Mouse (Mus musculus) cortical plate, adult 2 months (tissue): ENCODE measurements around the gene Col2a1.

Experiments
- CTCF ChIP-seq: fragments of 200-500 bp; IDR thresholded peaks from 2 replicates; pipeline ENCODE4 v1.5.1; 2011; ENCODE audit warnings: mild to moderate bottlenecking, control low read depth, low read length; ENCODE audit not compliant: insufficient read depth; ENCODE audit errors: extremely low read depth
- POLR2A ChIP-seq: fragments of 200-500 bp; IDR thresholded peaks from 2 replicates; pipeline ENCODE4 v1.6.1; 2011; ENCODE audit warnings: mild to moderate bottlenecking, low read length, control low read depth; ENCODE audit not compliant: insufficient read depth; ENCODE audit errors: extremely low read depth

DNA sequence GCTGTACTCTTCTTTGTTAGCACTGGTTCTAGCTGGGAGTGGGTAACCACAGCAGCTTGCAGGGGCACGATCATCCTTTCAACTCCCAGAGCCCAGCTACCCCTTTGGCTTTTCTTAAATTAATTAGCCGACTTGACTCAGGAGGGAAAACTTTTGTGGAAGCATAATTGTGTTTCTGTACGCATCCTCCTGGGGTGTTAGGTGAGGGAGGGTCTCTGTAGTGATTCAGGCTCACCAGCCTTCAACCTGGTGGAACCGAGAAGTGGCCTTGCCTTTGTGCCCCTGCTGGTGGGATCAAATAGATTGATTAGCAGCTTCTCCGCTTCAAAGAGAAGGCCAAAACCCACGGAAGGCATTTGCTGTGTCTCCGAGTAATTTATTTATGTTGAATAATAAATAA is 4.5 kb downstream of the Col2a1 start:
- TF ChIP-seq CTCF: no peak
- no peak for TF ChIP-seq POLR2A
